Mouse (Mus musculus): ENCODE data around the gene Irf6. TPM values are rescaled to one million over a fixed set of nuclear protein-coding genes. Genes with fewer than 3 reads are reported as not detected.

Irf6 gene
- total RNA-seq, 1 experiment from 2014 or later = 1.7 TPM

- ATAC-seq (ENCODE audit: extremely low read depth, insufficient number of reproducible peaks, low FRiP score, poor library complexity, severe bottlenecking) = no peak
Observed at GRCm38 (mm10) chr1:193194416-193195140, 41.7 kb downstream of the Irf6 start.

GRCm38 (mm10) chr1:193195169-193195810 is 42.4 kb downstream of the Irf6 start:
- no peak for ATAC-seq (ENCODE audit: extremely low read depth, insufficient number of reproducible peaks, low FRiP score, poor library complexity, severe bottlenecking)

GRCm38 (mm10) chr1:193197494-193198205 is 44.7 kb downstream of the Irf6 start:
- no peak for ATAC-seq (ENCODE audit: extremely low read depth, insufficient number of reproducible peaks, low FRiP score, poor library complexity, severe bottlenecking)

GRCm38 (mm10) chr1:193198312-193198711 is 45.4 kb downstream of the Irf6 start:
- ATAC-seq (ENCODE audit: extremely low read depth, insufficient number of reproducible peaks, low FRiP score, poor library complexity, severe bottlenecking) = peak; percentile 20; the same call in 1 of the 2 replicates

- peak; percentile 41 for ATAC-seq (ENCODE audit: extremely low read depth, insufficient number of reproducible peaks, low FRiP score, poor library complexity, severe bottlenecking)
Observed at GRCm38 (mm10) chr1:193200640-193201382, 47.9 kb downstream of the Irf6 start.

- ATAC-seq (ENCODE audit: extremely low read depth, insufficient number of reproducible peaks, low FRiP score, poor library complexity, severe bottlenecking) = peak; percentile 93
Observed at GRCm38 (mm10) chr1:193201383-193201778, 48.5 kb downstream of the Irf6 start, which contains the start of gene Traf3ip3. TSS of gene Traf3ip3 (minus strand) at chr1:193201703.

GRCm38 (mm10) chr1:193203821-193204220 is 50.9 kb downstream of the Irf6 start:
- ATAC-seq (ENCODE audit: extremely low read depth, insufficient number of reproducible peaks, low FRiP score, poor library complexity, severe bottlenecking) = no peak

GRCm38 (mm10) chr1:193205431-193205830 is 52.5 kb downstream of the Irf6 start:
- ATAC-seq (ENCODE audit: extremely low read depth, insufficient number of reproducible peaks, low FRiP score, poor library complexity, severe bottlenecking) = no peak

GRCm38 (mm10) chr1:193207503-193207902 is 54.6 kb downstream of the Irf6 start, which contains the start of gene Lamb3:
TSS of gene Lamb3 (plus strand) at chr1:193207699.
- peak; percentile 41 for ATAC-seq (ENCODE audit: extremely low read depth, insufficient number of reproducible peaks, low FRiP score, poor library complexity, severe bottlenecking)

GRCm38 (mm10) chr1:193208178-193208577 is 55.3 kb downstream of the Irf6 start:
- peak; percentile 96 for ATAC-seq (ENCODE audit: extremely low read depth, insufficient number of reproducible peaks, low FRiP score, poor library complexity, severe bottlenecking)

- no peak for ATAC-seq (ENCODE audit: extremely low read depth, insufficient number of reproducible peaks, low FRiP score, poor library complexity, severe bottlenecking)
Observed at GRCm38 (mm10) chr1:193211371-193211770, 58.5 kb downstream of the Irf6 start.

GRCm38 (mm10) chr1:193214053-193214452 is 61.1 kb downstream of the Irf6 start:
- ATAC-seq (ENCODE audit: extremely low read depth, insufficient number of reproducible peaks, low FRiP score, poor library complexity, severe bottlenecking) = no peak

GRCm38 (mm10) chr1:193216000-193216399 is 63.1 kb downstream of the Irf6 start:
- no peak for ATAC-seq (ENCODE audit: extremely low read depth, insufficient number of reproducible peaks, low FRiP score, poor library complexity, severe bottlenecking)

- no peak for ATAC-seq (ENCODE audit: extremely low read depth, insufficient number of reproducible peaks, low FRiP score, poor library complexity, severe bottlenecking)
Observed at GRCm38 (mm10) chr1:193220408-193220807, 67.5 kb downstream of the Irf6 start.

Other genes starting within 250 kb of the Irf6 start
- under 0.01 and 0.23 TPM in 2 replicates for gene Syt14, start 117.3 kb upstream of the Irf6 start, total RNA-seq (2017)
- 27.9 and 32.9 TPM in 2 replicates for gene Diexf, start 22.8 kb upstream of the Irf6 start, total RNA-seq (2017)
- gene A130010J15Rik, start 14.9 kb downstream of the Irf6 start, total RNA-seq (2017) = 6.8 and 7.4 TPM in 2 replicates
- 473 and 476 TPM in 2 replicates for gene Traf3ip3, start 48.6 kb downstream of the Irf6 start, total RNA-seq (2017)
- gene Lamb3, start 54.6 kb downstream of the Irf6 start, total RNA-seq (2017) = 25.7 and 29.8 TPM in 2 replicates
- 12.5 and 13.6 TPM in 2 replicates for gene Hsd11b1, start 111.0 kb downstream of the Irf6 start, total RNA-seq (2017)
- gene G0s2, start 120.1 kb downstream of the Irf6 start, total RNA-seq (2017) = 169 and 190 TPM in 2 replicates
- not detected in 2 replicates for gene Camk1g, start 217.2 kb downstream of the Irf6 start, total RNA-seq (2017)